Mouse (Mus musculus) right cerebral cortex, postnatal 36 days (tissue): Measurements from ENCODE around the gene Kif1bp.
A peak's percentile ranks its signal among the peaks of the same experiment; 100 is the strongest.
"Not testable (repeated sequence)": the region's sequence is repeated elsewhere in the genome, so short reads cannot be mapped to it uniquely, and the experiment has no call there.

ENCODE experiments used
- DNase-seq, 2 experiments: peaks; one replicate each; pipeline ENCODE4 v3.0.0; 2022; ENCODE audit warnings: low spot score in 2 of 2, mixed read lengths in 1 of 2

Gene Kif1bp

DNA sequence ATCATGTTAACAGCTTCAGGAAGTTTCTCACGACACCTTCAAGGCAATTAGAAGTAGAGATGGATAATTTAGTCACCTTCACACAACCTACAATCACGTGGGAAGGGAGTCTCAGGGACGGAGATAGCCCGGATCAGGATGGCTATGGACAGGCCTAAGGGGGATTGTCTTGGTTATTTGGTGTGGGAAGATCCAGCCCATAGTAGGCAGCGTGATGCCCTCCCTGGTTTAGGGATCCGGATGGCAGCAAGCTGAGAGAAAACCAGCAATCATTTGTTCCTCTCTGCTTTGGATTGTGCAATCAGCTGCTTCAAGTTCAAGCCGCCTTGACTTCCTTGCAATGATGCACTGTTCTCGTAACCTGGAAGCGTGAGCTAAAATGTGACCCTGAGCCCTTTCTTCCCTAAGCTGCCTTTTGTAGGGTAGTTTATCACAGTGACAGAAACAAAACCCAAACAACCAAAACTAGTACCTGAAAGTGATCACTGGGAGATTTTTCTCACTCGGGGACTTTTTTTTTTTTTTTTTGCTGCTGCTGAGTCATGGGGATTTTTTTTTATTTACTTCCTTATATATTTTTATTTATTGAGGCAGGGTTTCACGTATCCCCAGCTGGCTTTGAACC is 69.1 kb downstream of the Kif1bp start:
- DNase-seq, result no peak

DNA sequence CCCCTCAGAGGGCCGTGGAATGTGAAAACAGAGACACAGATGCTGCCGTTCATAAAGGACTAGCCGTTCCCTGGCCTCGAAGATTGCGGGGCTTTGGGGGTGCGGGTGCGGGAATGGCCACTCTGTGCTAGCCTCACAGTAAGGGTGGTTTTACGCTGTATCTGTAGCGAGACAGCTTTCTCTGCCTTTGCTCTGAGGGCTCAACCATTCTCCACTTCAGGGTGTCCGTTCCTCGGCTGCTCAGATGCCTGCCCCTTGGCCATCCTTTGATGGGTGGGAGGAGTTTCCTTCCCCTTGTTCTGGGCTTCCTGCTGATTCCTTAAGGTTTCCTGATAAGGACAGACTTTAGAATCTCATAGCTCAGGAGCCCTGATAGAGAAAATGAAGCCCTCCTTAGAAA is 69.8 kb downstream of the Kif1bp start:
- DNase-seq, result no peak

DNA sequence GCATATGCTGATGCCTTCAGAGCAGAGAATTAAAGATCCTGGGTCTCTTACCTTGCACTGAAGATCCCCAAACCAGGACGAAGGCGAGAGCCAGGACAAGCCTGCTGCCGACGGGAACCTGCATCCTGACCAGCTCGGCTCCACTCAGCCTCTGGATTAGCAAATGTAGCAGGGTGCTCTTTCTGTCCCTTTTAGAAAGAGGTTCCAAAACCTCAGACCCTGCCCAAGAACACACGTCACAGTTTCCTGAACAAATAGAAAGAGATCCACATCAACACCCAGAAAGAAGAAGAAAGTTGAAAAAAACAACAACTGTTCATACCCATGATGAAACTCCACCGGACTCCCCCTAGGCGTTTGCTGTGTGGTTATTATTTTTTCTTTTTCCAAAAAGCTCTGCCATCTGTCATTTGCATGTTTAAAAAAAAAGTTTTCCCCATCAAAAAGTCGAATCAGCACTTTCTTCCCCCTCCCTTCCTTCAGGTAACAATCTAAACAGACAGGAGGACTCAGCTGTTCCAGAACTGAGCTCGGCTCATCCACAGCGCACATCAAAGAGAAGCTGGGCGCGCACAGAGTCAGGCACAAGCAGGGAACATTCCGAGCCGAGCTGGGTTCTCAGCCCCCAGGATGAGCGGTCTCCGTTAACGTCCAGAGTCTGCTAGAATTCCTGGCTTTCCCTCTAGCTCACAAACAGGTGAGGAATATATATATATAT is 70.5 kb downstream of the Kif1bp start:
- DNase-seq, result no peak

DNA sequence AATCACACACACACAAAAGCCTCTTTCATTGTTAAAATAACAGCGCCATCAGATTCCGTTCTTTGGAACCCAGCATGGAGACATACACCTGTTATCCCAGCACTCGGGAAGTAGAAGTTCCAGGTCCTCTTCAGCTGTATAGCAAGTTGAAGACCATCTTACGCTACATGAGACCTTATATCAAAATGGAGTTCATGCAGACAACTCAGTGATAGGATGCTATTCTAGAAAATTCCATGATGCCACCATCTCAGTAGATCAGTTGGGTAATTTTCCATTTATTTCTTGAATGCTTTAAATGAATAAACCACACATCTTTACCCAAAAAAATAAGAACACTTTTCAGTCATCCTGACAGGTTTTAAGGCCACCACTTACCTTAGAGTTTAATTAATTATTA is 71.2 kb downstream of the Kif1bp start:
- no peak for DNase-seq

DNA sequence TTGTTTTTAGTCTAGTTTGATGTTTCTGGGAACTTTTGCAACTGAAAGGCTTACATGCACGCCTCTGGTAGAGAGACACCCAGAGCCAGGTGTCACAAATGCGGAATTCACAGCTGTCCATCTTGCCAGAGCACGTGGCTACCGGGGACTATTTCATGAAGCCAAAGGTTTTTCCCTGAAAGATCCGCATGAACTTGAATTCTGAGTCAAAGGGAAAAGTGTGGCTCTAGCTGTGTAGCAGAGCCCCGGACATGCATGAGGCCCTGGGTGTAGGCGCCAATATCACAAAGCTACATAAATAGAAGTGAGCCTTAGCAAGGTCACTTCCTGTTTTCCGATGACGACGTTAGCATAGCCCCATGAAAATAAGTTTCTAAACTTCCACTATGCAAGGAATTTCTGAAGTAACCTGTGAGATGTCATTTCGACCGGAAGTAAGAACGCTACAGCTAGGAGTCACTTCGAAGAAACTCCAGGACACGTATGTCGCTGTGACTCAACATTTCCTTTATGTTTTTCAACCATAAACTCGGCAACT is 72.2 kb downstream of the Kif1bp start:
- DNase-seq, result no peak

DNA sequence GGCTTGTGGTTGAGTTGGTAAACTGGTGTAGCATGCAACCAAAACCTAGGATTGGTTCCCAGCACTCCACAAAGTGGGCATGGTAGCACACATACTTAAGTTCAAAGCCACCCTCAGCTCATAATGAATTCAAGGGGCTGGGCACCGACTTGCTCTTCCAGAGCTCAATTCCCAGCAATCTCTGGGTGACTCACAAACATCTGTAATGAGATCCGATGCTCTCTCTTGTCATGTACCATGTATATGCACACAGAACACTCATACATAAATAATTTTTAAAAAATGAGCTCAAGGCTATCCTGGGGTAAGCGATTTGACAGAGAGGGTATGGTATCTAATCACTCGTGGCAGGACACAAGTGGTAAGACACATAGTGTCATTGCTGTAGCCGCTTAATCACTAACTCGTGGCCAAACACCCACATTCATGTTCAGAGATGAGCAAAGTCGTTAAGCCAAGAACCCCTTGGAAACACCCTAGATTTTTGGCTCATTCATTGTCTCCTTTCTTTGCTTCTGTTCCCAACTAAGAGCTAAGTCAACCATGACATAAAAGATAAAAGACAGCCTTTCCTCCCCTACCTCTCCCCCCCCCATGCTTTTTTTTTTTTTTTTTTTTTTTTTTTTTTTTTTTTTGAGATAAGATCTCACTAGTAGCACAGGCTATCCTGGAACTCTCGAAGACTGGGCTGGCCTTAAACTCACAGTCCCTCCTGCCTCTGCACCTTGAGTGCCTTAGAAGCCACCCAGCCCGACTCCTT is 72.9 kb downstream of the Kif1bp start:
- DNase-seq, result no peak

DNA sequence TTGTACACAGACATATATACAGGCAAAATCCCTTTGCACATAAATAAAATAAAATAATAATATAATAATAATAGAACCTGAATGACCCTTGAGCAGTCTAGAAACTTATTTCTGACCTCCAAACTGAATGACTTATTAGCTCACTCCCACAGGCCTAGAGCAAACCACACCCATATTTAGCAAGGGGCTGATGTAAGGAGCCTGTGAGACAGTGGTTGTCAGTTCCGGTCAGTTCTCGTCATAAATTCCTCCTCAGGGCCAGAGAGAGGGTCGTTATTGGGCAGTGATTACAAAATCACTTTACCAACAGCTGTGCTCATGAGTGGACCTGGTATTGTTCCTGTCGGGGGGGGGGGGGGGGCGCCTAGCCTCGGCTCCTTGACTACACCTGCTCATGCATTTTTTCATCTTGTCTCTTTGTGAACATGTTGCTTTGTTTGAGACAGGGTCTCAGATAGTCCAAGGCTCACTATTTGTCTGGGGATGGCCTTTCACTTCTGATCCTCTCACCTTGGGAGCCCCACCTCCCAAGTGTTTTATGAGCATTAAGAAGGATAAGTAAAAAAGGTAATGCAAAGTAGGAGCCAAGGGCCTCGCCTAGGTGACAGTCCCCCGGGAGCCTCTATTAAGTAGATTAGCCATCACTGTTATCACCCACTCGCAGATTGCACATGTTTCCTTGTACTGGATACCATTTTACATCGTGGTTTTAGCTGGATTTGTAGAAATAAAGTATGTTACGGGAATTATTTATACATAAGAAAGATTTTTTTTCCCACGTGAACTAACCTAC is 74.2 kb downstream of the Kif1bp start:
- DNase-seq, result no peak

DNA sequence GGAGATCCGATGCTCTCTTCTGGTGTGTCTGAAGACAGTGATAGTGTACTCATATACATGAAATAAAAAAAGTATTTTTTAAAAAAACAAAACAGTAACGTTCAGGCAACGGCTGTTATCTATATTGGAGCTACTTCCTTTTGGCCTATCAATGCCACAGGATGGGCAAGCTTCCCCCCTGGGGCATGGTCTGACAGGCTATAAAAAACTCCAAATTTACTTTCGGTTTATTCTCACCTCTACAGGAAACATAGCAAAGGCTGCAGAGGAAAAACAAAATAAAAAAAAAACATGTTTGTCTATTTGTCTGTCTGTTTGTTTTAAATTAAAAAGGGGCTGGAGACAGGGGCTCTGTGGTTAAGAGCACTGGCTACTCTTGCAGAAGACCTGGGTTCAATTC is 74.9 kb downstream of the Kif1bp start:
- DNase-seq, result no peak

DNA sequence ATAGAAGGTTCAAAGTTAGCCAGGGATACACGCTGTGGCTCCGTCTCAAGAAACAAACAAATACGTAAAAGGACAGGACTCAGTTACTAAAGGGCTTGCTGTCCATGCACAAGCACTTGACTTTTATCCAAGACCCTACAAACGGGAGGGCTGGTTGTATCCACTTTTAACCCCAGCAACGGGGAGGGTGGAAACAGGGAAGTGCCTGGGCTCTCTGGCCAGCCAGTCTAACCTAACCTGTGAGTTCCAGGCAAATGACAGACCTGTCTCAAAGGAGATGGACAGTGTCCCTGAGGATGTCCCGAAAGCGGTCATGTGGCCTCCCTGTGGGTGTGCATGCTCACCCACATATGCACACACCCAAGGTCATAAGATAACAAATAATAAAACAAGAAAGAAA is 76.3 kb downstream of the Kif1bp start:
- DNase-seq, result no peak

DNA sequence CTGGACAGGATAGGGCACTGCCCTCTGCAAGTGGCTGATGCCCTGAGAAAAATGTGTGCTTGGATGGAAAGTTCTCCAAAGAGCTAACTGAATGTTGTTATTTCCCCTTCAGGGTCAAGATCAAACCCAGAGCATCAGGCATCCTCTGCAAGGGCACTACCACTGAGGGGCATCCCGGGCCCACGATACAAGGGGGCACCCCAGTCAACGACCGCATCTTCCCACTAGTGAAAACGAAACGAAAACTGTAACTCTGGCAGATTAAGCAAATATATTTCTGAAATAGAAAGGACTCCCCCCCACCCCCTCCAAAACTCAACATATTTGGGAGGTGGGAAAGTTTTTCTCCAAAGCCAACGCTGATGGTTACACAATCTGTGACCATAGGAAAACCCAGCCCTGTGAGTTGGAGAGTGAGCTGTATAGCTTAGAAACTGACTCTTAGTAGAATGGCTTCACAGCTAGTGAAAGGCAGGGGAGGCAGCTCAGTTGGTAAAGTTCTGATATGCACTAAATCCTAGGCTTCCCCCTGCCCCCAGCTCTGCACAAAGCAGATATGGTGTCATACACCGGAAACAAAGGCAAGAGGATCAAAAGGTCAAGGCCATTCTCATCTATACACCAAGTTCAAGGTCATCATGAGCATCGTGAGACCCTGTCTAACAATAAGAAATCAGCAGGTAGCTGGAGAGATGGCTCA is 77.2 kb downstream of the Kif1bp start:
- no peak for DNase-seq

DNA sequence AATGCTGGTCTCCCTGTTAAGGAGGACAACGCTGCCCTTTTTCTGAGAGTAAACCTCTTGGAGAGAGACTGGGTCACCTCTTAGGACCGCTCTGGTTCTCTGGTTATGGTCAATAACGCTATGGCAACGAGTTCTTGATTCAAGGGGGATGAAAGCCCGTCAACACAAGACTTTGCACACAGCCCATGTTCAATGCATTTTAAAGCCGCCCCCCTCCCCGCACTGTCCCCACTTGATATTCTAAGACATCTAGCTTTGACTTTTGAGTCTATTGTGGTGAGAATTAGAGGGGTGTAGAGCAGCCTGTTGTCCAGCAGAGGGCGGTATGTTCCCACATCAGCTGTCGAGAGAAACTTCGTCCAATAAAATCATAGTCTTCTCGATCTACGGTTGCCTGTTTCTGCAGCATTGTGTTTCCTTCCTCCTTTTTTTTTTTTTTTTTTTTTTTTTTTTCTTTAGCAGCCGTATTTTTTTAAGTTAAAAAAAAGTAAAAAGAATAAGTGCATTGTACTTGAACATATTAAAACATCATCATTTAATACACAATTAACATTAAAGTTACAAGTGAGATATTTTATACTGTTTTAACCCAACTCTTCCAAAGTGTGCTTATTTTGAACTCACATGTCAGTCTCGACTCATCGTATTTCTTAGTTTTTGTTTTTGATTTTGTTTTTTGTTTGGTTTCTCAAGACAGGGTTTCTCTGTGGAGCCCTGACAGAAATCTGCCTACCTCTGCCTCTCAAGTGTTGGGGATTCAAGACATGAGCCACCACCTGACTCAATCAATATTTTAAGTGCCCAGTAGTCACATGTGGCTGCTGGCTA is 78.0 kb downstream of the Kif1bp start:
- peak in 1 of 2 experiments; percentile 25 for DNase-seq

DNA sequence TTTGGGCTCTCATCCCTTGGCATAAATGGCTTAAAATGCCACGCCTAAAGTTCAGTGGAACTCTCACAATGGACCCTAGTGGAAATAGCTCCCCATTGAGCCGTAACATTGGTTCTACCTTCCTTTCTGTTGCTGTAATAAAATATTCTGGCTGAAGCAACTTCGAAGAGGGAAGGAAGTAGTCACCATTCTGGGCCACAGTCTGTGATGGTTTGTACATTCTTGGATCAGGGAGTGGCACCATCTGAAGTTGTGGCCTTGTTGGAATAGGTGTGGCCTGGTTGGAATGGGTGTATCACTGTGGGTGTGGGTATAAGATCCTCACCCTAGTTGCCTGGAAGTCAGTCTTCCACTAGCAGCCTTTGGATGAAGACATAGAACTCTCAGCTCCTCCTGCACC is 86.6 kb downstream of the Kif1bp start:
- not testable (repeated sequence) for DNase-seq
